Mouse (Mus musculus) embryonic facial prominence, embryonic 12.5 days (tissue): ENCODE results near the gene Dgkb. TPM values are rescaled to one million over a fixed set of nuclear protein-coding genes. Genes with fewer than 3 reads are reported as not detected.

ENCODE experiments used
- ATAC-seq: fragments of 200-750 bp; cut with Nextera tagmentation; 2 replicates; pipeline ENCODE4 v1.8.0; 2017; ENCODE audit not compliant: insufficient number of reproducible peaks, insufficient read depth, low FRiP score, low TSS enrichment
- H3K27ac ChIP-seq: fragments of 300-500 bp; sonication (generic); 2 replicates; pipeline ENCODE4 v1.5.1; 2016; ENCODE audit warnings: mild to moderate bottlenecking
- H3K27me3 ChIP-seq: fragments of 300-500 bp; sonication (generic); 2 replicates; pipeline ENCODE4 v1.6.1; 2016; ENCODE audit warnings: mild to moderate bottlenecking, moderate library complexity
- H3K36me3 ChIP-seq: fragments of 300-500 bp; sonication (generic); 2 replicates; pipeline ENCODE4 v1.6.1; 2016; ENCODE audit warnings: mild to moderate bottlenecking
- H3K4me1 ChIP-seq: fragments of 300-500 bp; sonication (generic); 2 replicates; pipeline ENCODE4 v1.6.1; 2016
- H3K4me2 ChIP-seq: fragments of 300-500 bp; sonication (generic); replicated peaks from 2 replicates; pipeline ENCODE4 v1.6.1; 2016; ENCODE audit warnings: mild to moderate bottlenecking, moderate library complexity
- H3K4me3 ChIP-seq: fragments of 300-500 bp; sonication (generic); 2 replicates; pipeline ENCODE4 v1.5.1; 2016; ENCODE audit warnings: mild to moderate bottlenecking
- H3K9ac ChIP-seq: fragments of 300-500 bp; sonication (generic); 2 replicates; pipeline ENCODE4 v1.6.1; 2016; ENCODE audit warnings: mild to moderate bottlenecking, moderate library complexity
- H3K9me3 ChIP-seq: fragments of 300-500 bp; sonication (generic); 2 replicates; pipeline ENCODE4 v1.6.1; 2016; ENCODE audit warnings: mild to moderate bottlenecking, moderate library complexity
- WGBS: fragments of 180-500 bp; shearing (Covaris S2); methylation state at CpG from one replicate; pipeline ENCODE4 v1.1.7; 2016; 5-methylcytosine and 5-hydroxymethylcytosine counted together
- polyA plus RNA-seq: library from polyadenylated mRNA; unstranded; fragments of >200 nt; fragmentation: Nextera tagmentation; extraction: Ambion mirVana; gene quantifications from 2 replicates; pipeline ENCODE4 v1.2.1, GENCODE M21; 2016

Gene Dgkb
- 2.0 and 2.1 TPM in 2 replicates for polyA plus RNA-seq

- Histone ChIP-seq H3K9me3 (no peaks in the 10 kb centered on the region), H3K27me3 (no peaks in the 10 kb centered on the region), H3K36me3 (no peaks in the 10 kb centered on the region), H3K4me2 (no peak within 1 kb of the TSS), H3K9ac (no peak within 1 kb of the TSS), H3K27ac (no peak within 1 kb of the TSS), H3K4me3 (no peak within 1 kb of the TSS), H3K4me1 (no peaks in the 10 kb centered on the region)
- no peak for ATAC-seq
- WGBS: 60% methylated on average over 3 of the region's 3 CpGs
Measured at GRCm38 (mm10) chr12:37817426-37817825, at the start of gene Dgkb. Gene Dgkb, plus strand, starts transcription at chr12:37817726.

GRCm38 (mm10) chr12:37769844-37770243 is 47.7 kb upstream of the Dgkb start:
- Histone ChIP-seq H3K9ac (no peak overlapping the region), H3K36me3 (no peaks in the 10 kb centered on the region), H3K4me1 (no peaks in the 10 kb centered on the region), H3K27me3 (no peaks in the 10 kb centered on the region), H3K27ac (no peak overlapping the region), H3K9me3 (no peaks in the 10 kb centered on the region), H3K4me2 (no peak overlapping the region), H3K4me3 (no peak overlapping the region)
- 93% methylated on average over 1 of the region's 1 CpGs for WGBS
- ATAC-seq: no peak

DNA sequence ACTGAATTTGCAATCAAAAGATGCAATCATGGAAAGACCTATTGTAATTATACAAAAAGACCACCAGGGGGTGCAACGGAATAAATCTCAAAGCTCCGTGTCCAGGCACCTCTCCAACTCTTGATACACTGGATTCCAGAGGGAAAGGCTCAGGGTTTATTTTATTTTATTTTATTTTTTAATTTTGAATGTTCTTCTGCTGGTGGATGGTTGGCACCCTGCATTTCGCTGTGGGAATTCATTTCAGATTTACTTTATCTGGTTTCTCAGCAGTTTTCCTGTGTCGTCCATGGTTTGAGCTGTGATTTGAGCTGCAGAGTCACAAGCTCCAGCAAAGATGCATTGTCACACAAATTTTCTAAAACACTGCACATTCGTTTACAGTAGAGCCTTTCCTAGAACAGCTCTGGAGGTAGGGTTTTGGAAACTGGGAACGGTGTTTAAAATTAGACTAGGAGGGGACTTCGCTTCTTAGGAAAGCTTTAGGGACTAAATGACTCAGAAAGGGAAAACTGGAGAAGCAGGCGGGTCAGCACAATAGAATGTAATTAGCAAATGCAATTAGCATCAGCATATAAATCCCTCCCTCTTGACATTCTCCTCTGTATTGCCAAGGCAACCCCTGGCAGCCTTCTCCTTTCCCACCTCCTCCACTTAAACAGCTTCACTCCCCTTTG is 43.7 kb upstream of the Dgkb start:
- H3K9me3 ChIP-seq: no peaks in the 10 kb centered on the region
- WGBS: 13% methylated on average over 8 of the region's 8 CpGs
- no peak for ATAC-seq
- no peak overlapping the region for H3K4me3 ChIP-seq
- H3K9ac ChIP-seq: no peak overlapping the region
- H3K27ac ChIP-seq: no peak overlapping the region
- no peaks in the 10 kb centered on the region for H3K36me3 ChIP-seq
- H3K4me2 ChIP-seq: peak overlapping the region; percentile 36
- H3K4me1 ChIP-seq: no peaks in the 10 kb centered on the region
- no peaks in the 10 kb centered on the region for H3K27me3 ChIP-seq

DNA sequence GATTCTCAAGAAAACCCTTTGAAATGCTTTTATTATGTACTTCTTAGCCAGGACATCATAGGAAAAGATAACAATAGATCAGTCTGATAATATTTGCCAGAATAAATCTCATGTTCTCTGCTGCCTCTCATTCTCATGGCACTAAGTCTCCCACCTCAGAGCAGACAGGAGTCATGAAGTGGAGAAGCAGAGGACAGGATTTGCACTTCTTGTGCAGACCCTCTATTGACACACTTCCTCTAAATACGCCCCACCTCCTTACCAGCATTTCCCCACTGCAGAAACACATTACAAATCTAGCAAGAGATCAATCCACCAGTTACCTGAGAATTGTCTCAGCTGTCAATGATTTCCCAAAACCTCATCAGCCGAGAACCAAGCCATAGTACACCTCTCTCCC is 42.9 kb upstream of the Dgkb start:
- H3K4me3 ChIP-seq: no peak overlapping the region
- no peak overlapping the region for H3K4me2 ChIP-seq
- H3K27me3 ChIP-seq: no peaks in the 10 kb centered on the region
- H3K27ac ChIP-seq: no peak overlapping the region
- H3K9ac ChIP-seq: no peak overlapping the region
- ATAC-seq: no peak
- 40% methylated on average over 2 of the region's 2 CpGs for WGBS
- no peaks in the 10 kb centered on the region for H3K9me3 ChIP-seq
- no peaks in the 10 kb centered on the region for H3K36me3 ChIP-seq
- H3K4me1 ChIP-seq: no peaks in the 10 kb centered on the region

- no peak overlapping the region for H3K4me2 ChIP-seq
- no peak overlapping the region for H3K4me3 ChIP-seq
- no peaks in the 10 kb centered on the region for H3K9me3 ChIP-seq
- ATAC-seq: no peak
- WGBS: 87% methylated on average over 4 of the region's 4 CpGs
- no peak overlapping the region for H3K27ac ChIP-seq
- no peaks in the 10 kb centered on the region for H3K4me1 ChIP-seq
- H3K27me3 ChIP-seq: no peaks in the 10 kb centered on the region
- no peaks in the 10 kb centered on the region for H3K36me3 ChIP-seq
- no peak overlapping the region for H3K9ac ChIP-seq
Measured at GRCm38 (mm10) chr12:37796265-37796928, 21.1 kb upstream of the Dgkb start.

DNA sequence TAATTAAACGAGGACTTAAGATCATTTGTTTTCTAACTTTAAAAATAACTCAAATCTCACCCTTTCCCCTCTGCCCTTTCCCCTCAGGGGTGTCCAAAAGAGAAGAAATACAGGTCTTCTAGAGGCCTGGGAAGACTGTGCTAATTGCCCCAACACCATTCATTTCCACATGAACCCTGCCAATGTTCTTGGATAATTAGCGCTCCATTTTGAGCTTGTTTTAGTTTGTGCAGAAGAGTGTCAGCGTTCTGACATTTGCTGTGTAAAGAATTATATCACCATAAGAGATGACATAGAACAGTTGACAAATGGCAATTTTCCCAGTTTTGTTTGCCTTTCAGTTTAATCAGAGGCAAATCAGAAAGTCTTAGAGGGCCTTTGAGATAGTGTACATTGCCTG is 3.4 kb upstream of the Dgkb start:
- no peak overlapping the region for H3K4me3 ChIP-seq
- no peaks in the 10 kb centered on the region for H3K4me1 ChIP-seq
- H3K27me3 ChIP-seq: no peaks in the 10 kb centered on the region
- no peak overlapping the region for H3K27ac ChIP-seq
- ATAC-seq: no peak
- H3K9ac ChIP-seq: no peak overlapping the region
- H3K4me2 ChIP-seq: no peak overlapping the region
- no peaks in the 10 kb centered on the region for H3K36me3 ChIP-seq
- WGBS: 77% methylated on average over 3 of the region's 3 CpGs
- H3K9me3 ChIP-seq: no peaks in the 10 kb centered on the region

GRCm38 (mm10) chr12:37821052-37821810 is 3.7 kb downstream of the Dgkb start:
- Histone ChIP-seq H3K4me1 (no peaks in the 10 kb centered on the region), H3K27ac (no peak overlapping the region), H3K27me3 (no peaks in the 10 kb centered on the region), H3K4me3 (no peak overlapping the region), H3K9ac (no peak overlapping the region), H3K9me3 (no peaks in the 10 kb centered on the region), H3K4me2 (no peak overlapping the region), H3K36me3 (no peaks in the 10 kb centered on the region)
- 91% methylated on average over 8 of the region's 8 CpGs for WGBS
- ATAC-seq: no peak

DNA sequence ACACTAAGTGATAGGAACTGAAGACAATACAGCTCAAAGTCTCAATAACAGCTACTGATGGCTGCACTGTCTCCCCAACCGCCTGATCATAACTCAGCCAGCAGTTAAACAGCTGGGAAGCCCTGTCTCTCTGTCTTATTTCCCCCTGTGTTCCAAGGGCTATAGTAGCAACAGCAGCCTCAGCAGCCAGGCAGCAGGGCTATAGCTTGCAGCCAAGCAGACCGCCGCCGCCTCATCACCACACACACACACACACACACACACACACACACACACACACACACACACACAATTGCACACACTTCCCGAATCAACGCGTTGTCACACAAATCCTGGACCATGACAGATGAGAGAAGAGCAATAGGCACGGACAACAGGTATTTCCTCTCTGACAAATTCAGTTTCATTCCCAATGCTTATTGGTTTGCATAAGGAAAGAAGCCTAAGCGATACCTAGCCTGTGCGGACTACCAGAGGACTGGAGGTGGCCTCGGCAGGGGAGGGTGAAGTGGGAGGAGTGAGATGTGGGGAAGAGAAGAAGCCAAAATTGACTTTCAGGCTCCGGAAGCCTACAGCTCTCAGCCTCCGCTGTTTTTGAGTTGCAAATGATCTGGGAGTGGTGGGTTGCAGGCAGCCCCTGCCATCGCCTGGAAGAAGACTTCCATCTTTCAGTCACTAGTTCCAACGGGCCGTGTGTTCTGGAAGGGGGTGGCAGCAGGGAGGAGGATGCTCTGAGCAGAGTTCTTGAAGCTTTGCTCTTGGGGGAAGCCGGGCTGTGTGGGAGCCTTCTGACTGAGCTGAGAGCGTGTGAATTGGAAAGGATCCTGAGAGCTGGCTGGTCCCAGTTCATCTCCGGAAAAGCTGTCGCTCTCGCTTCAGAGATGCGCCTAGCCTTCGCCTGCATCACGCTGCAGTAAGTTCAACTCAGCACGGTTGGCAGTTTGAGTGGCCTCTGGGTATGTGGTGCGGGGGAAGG is 62.8 kb downstream of the Dgkb start:
- H3K4me1 ChIP-seq: no peaks in the 10 kb centered on the region
- H3K4me3 ChIP-seq: peak overlapping the region; percentile 46
- under 1% methylated on average over 26 of the region's 26 CpGs for WGBS
- H3K36me3 ChIP-seq: no peaks in the 10 kb centered on the region
- H3K9ac ChIP-seq: peak overlapping the region; percentile 42
- H3K27me3 ChIP-seq: no peaks in the 10 kb centered on the region
- peak overlapping the region; percentile 94 for H3K4me2 ChIP-seq
- H3K27ac ChIP-seq: no peak overlapping the region
- peak; percentile 72 for ATAC-seq
- no peaks in the 10 kb centered on the region for H3K9me3 ChIP-seq

DNA sequence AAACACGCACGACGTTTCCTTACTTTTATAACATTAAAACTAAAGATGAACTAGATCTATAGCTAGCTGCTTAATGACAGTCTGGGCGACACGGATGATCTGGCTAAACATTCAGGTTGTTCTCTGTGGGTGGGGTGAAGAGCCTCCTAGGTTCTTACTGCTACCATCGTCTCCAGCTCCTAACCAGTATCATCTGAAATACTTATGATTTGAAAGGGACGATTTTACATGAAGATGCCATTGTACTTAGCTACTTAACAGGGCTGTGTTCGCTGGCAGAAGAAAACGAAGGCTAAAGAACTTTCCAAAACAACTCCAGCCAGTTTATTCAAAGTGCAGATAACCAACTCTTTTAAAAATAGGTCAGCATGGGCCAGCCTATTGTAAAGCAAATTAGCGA is 63.9 kb downstream of the Dgkb start:
- Histone ChIP-seq H3K4me2 (peak overlapping the region; percentile 94), H3K27ac (no peak overlapping the region), H3K27me3 (no peaks in the 10 kb centered on the region), H3K9ac (0 out of 2 replicates have a peak overlapping the region, but pooled peaks have one; percentile 19), H3K4me1 (no peaks in the 10 kb centered on the region), H3K36me3 (no peaks in the 10 kb centered on the region), H3K9me3 (no peaks in the 10 kb centered on the region), H3K4me3 (peak overlapping the region; percentile 46)
- WGBS: 6% methylated on average over 10 of the region's 10 CpGs
- no peak for ATAC-seq

GRCm38 (mm10) chr12:37882796-37883195 is 65.3 kb downstream of the Dgkb start:
- H3K27ac ChIP-seq: no peak overlapping the region
- WGBS: 44% methylated on average over 1 of the region's 1 CpGs

DNA sequence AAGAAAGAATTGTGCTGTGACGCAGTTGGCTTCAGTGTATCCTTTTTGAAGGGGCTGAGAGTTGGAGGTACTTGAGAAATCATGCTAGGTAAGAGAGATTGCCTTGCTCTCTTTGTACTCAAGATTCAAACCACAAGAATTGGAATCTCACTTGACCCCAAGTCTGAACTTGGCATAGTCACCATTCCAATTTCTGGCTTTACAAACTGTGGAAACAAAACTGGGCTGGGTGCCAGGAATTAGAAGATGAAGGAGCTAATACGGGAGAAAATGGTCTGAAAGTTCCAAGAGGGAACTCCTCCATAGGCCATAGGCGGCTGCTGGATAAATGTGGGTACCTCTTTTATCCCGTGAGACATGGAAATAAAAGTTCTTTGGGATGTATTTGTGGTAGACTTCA is 66.3 kb downstream of the Dgkb start:
- ATAC-seq: no peak
- H3K4me3 ChIP-seq: no peak overlapping the region
- no peaks in the 10 kb centered on the region for H3K4me1 ChIP-seq
- no peak overlapping the region for H3K27ac ChIP-seq
- H3K27me3 ChIP-seq: no peaks in the 10 kb centered on the region
- no peaks in the 10 kb centered on the region for H3K9me3 ChIP-seq
- H3K36me3 ChIP-seq: no peaks in the 10 kb centered on the region
- H3K4me2 ChIP-seq: no peak overlapping the region
- no peak overlapping the region for H3K9ac ChIP-seq
- 74% methylated on average over 4 of the region's 4 CpGs for WGBS

More at GRCm38 (mm10) chr12:37882796-37883195, 65.3 kb downstream of the Dgkb start:
- H3K27me3 ChIP-seq: no peaks in the 10 kb centered on the region
- no peak overlapping the region for H3K4me3 ChIP-seq
- H3K4me1 ChIP-seq: no peaks in the 10 kb centered on the region
- no peaks in the 10 kb centered on the region for H3K36me3 ChIP-seq
- no peak for ATAC-seq
- no peak overlapping the region for H3K9ac ChIP-seq
- no peak overlapping the region for H3K4me2 ChIP-seq
- no peaks in the 10 kb centered on the region for H3K9me3 ChIP-seq
